Mouse (Mus musculus): ENCODE measurements around the gene Tmem205. TPM values are rescaled to one million over a fixed set of nuclear protein-coding genes. Genes with fewer than 3 reads are reported as not detected.

Gene Tmem205
- 16.7 and 22.4 TPM in 2 replicates for polyA plus RNA-seq (2015; fragmentation: Nextera tagmentation; extraction: Ambion mirVana)

DNA sequence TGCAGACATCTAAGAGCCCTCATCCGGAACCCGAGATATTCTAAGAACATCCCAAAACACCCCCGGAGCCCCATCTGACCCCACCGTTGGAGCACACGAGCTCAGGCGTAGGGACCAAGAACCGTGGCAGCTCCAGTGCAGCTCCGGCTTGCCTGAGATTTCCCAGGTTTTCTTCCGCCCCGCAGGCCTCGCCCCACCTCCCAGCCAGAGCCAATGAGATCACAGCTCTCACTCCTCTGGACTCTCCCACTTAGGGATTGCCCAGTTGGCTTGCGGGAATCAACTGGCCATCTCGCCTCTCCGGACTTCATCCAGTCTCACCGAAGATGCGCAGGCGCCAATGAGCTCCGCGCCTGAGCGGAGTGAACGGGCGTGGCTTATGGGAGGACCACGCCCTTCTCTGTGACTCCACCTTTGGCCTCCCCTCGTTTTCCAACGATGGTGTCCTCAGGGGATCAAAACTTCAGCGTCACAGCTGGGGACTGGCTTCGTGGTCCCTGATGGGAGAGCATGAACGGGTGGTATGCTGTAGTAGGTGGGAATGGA is at the start of gene Tmem205, which contains the start of gene Ccdc159:
Tmem205 (minus strand) TSS at position 349 of the 546 bp plus-strand sequence.
Ccdc159 (plus strand) TSS at position 264 of the 546 bp plus-strand sequence.

DNA sequence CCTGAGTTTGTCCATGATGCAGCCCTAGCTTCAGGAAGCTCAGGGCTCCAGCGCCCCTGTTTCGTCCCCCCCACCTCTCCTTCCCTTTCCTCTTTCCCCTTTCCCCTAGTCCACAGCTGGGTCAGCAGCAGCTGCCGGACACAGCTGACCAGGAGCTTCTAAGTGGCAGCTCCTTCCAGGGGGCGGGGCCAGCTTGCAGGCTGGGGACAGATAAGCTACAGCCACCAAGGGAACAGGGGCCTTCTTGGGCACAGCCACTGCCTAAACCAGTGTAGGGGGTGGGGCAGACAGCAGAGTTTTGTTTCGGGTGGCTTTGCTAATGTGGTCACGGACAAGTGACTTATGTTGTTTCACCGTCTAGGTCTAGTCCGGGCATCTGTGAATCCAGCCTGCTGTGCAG is 36.1 kb upstream of the Tmem205 start, which contains the start of gene Epor:
Epor (minus strand) TSS at position 90 of the 400 bp plus-strand sequence.

DNA sequence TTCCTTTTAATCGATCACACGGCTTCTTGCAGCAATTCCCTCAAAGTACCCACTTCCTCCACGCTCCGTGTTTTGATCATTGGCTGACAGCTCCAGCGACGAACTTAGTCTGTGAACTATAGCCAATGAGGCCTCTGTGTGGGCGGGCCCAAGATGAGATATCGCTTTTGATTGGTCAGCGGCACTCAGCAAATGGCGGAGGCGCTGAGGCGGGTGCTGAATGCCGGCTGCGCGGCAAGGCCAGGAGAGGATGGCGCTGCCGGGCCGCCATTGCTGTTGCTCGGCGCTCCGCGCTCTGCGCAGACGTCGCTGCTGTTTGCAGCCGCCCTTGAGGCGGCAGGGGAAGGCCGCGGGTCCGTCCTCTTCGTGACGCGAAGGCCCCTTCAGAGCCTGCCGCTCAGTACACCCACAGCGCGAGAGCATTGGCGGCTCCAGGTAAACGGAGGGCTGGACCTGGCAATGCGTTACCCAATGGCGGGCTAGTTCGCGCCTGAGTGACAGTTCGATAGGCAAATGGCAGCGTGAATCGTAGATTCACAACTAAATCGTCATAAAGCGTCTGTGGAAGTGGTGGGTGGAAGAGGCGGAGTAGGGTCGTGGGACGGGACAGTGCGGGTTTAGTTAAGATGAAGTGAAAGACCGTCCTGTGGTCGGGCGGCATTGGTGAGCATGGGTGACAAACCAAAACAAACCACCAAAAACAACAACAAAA is 28.4 kb upstream of the Tmem205 start, which contains the start of gene Swsap1:
Swsap1 (plus strand) TSS at position 186 of the 712 bp plus-strand sequence.

DNA sequence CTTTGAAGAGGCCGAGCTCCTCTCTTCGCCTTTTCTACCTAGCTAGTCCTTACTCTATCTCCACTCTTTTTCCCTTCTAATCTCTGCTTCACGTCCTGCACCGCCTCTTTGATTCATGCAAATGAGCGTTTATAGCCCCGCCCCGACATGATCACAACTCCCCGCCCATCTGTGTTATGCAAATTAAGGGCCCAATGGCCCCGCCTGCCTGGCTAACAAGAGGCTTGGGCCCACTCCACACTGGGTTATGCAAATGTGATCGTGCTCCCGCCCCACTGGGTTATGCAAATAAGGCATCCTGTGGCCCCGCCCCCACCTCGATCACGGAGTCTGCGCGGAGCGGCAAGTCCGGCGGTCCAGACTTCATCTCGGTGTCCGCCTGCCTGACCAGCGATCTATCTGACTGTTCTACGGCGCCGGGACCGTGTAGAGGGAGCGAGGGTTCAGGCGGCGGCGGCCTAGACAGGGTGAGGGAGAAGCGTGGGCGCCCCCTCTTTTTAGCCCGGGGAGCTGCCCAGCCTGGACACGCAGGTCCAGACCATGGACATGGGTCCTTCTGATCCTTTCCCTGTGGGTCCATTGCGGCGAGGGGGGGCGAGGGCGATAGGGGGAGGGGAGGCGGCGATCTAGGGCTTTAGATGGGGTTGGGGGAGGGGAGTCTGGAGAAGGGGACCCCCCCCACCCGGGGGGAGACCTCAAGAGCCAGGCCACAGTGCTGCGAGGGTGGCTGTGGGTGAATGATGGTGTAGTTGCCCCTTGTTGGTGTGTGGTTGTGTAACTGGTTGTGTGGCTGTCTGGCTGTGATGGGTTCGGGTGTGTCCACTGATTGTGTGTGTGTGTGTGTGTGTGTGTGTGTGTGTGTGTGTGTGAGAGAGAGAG is 9.6 kb upstream of the Tmem205 start, which contains the start of gene Plppr2:
Plppr2 (plus strand) TSS at position 342 of the 879 bp plus-strand sequence.

DNA sequence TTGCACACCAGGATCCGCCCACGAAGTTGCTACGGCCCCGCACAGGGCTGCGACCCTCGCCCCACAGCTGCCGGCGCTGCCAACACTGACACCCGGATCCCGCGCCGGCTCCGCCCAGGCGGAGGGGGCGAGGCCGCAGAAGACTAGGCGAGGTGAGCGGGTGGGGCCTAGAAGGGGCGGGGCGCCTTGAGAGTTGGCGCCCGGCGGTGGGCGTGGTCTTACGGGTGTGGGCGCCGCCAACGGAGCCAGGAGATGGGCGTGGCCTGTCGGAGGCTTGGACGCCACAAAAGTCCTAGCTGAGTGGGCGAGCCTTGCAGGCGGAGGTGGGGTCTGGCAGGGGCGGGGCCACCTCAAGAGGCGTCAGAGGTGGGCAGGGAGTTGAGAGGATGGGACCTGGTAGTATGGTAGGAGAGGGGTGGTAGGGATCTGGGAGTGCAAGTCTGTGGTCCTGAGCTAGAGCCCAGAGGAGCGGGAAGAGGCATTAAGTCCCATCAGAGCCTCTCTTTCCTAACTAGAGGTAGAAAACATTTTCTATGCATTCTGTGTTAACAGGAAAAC is 9.2 kb downstream of the Tmem205 start, which contains the start of gene Rab3d:
Rab3d (minus strand) TSS at position 158 of the 558 bp plus-strand sequence.

Other genes starting within 250 kb of the Tmem205 start
- 5.2 and 5.3 TPM in 2 replicates for gene Ldlr, start 204.1 kb downstream of the Tmem205 start, polyA plus RNA-seq (2015; fragmentation: Nextera tagmentation; extraction: Ambion mirVana)
- 108 and 118 TPM in 2 replicates for gene Spc24, start 167.3 kb downstream of the Tmem205 start, polyA plus RNA-seq (2015; fragmentation: Nextera tagmentation; extraction: Ambion mirVana)
- gene Kank2, start 128.8 kb downstream of the Tmem205 start, polyA plus RNA-seq (2015; fragmentation: Nextera tagmentation; extraction: Ambion mirVana), result 4.1 and 4.5 TPM in 2 replicates
- 0.61 and 0.66 TPM in 2 replicates for gene Angptl8, start 92.0 kb downstream of the Tmem205 start, polyA plus RNA-seq (2015; fragmentation: Nextera tagmentation; extraction: Ambion mirVana)
- 9.2 and 13.3 TPM in 2 replicates for gene Dock6, start 74.9 kb downstream of the Tmem205 start, polyA plus RNA-seq (2015; fragmentation: Nextera tagmentation; extraction: Ambion mirVana)
- gene Rab3d, start 9.4 kb downstream of the Tmem205 start, polyA plus RNA-seq (2015; fragmentation: Nextera tagmentation; extraction: Ambion mirVana), result 11.6 and 16.2 TPM in 2 replicates
- 0.63 and 0.84 TPM in 2 replicates for gene Ccdc159, start 85 bp downstream of the Tmem205 start, polyA plus RNA-seq (2015; fragmentation: Nextera tagmentation; extraction: Ambion mirVana)
- 1.1 and 1.4 TPM in 2 replicates for gene Plppr2, start 9.5 kb upstream of the Tmem205 start, polyA plus RNA-seq (2015; fragmentation: Nextera tagmentation; extraction: Ambion mirVana)
- gene Swsap1, start 28.2 kb upstream of the Tmem205 start, polyA plus RNA-seq (2015; fragmentation: Nextera tagmentation; extraction: Ambion mirVana), result 2.3 and 2.8 TPM in 2 replicates
- gene Epor, start 36.0 kb upstream of the Tmem205 start, polyA plus RNA-seq (2015; fragmentation: Nextera tagmentation; extraction: Ambion mirVana), result 121 and 135 TPM in 2 replicates
- 0.96 and 1.5 TPM in 2 replicates for gene Rgl3, start 61.9 kb upstream of the Tmem205 start, polyA plus RNA-seq (2015; fragmentation: Nextera tagmentation; extraction: Ambion mirVana)
- gene Ccdc151, start 75.1 kb upstream of the Tmem205 start, polyA plus RNA-seq (2015; fragmentation: Nextera tagmentation; extraction: Ambion mirVana), result 0.06 and 0.17 TPM in 2 replicates
- gene Prkcsh, start 75.2 kb upstream of the Tmem205 start, polyA plus RNA-seq (2015; fragmentation: Nextera tagmentation; extraction: Ambion mirVana), result 34.2 and 36.2 TPM in 2 replicates
- not detected in 2 replicates for gene Elavl3, start 124.5 kb upstream of the Tmem205 start, polyA plus RNA-seq (2015; fragmentation: Nextera tagmentation; extraction: Ambion mirVana)
- gene Gm49318, start 143.7 kb upstream of the Tmem205 start, polyA plus RNA-seq (2015; fragmentation: Nextera tagmentation; extraction: Ambion mirVana), result not detected in 2 replicates
- gene Zfp653, start 143.8 kb upstream of the Tmem205 start, polyA plus RNA-seq (2015; fragmentation: Nextera tagmentation; extraction: Ambion mirVana), result 5.9 and 6.2 TPM in 2 replicates
- gene Ecsit, start 157.9 kb upstream of the Tmem205 start, polyA plus RNA-seq (2015; fragmentation: Nextera tagmentation; extraction: Ambion mirVana), result 19.5 and 20.0 TPM in 2 replicates
- gene Cnn1, start 171.7 kb upstream of the Tmem205 start, polyA plus RNA-seq (2015; fragmentation: Nextera tagmentation; extraction: Ambion mirVana), result 9.1 and 14.5 TPM in 2 replicates
- gene Elof1, start 189.6 kb upstream of the Tmem205 start, polyA plus RNA-seq (2015; fragmentation: Nextera tagmentation; extraction: Ambion mirVana), result 117 and 126 TPM in 2 replicates
- gene Acp5, start 208.2 kb upstream of the Tmem205 start, polyA plus RNA-seq (2015; fragmentation: Nextera tagmentation; extraction: Ambion mirVana), result 122 and 146 TPM in 2 replicates
- 55.6 and 55.8 TPM in 2 replicates for gene Pigyl, start 229.3 kb upstream of the Tmem205 start, polyA plus RNA-seq (2015; fragmentation: Nextera tagmentation; extraction: Ambion mirVana)